Mouse (Mus musculus): Measurements from ENCODE around the gene Cbx2. TPM values are rescaled to one million over a fixed set of nuclear protein-coding genes. Genes with fewer than 3 reads are reported as not detected.
A peak's percentile ranks its signal among the peaks of the same experiment; 100 is the strongest.

Cbx2 gene
- polyA plus RNA-seq, 1 experiment from 2014 or later, result 1.9 TPM

- DNase-seq (no peak), ATAC-seq (no peak)
- Histone ChIP-seq H3K36me3 (replicated peaks; ENCODE audit: insufficient read depth, low read length) (no peaks in the 10 kb centered on the region; the same call in 1 of the 2 replicates), H3K27ac (ENCODE audit: low read depth) (no peak overlapping the region), H3K27me3 (ENCODE audit: insufficient read depth, low read length) (peaks cover 51% of the 10 kb centered on the region), H3K4me2 (ENCODE audit: low read depth, low read length) (no peak overlapping the region), H3K9ac (replicated peaks) (no peak overlapping the region), H3K9me3 (ENCODE audit: low read length) (no peaks in the 10 kb centered on the region), H3K4me1 (ENCODE audit: insufficient read depth) (peaks cover 26% of the 10 kb centered on the region), H3K4me3 (ENCODE audit: low read depth, low read length) (no peak overlapping the region)
- 2% methylated on average over 15 of the region's 15 CpGs for WGBS (ENCODE audit: insufficient replicate concordance)
- TF ChIP-seq EP300 (IDR thresholded peaks at IDR 0.05; ENCODE audit: low read depth) (no peak), CTCF (IDR thresholded peaks at IDR 0.05; ENCODE audit: low read depth) (no peak)
Measured at GRCm38 (mm10) chr11:119036447-119036846, 13.7 kb downstream of the Cbx2 start.

GRCm38 (mm10) chr11:119036934-119037779 lies 14.4 kb downstream of the Cbx2 start:
- DNase-seq, result no peak

DNA sequence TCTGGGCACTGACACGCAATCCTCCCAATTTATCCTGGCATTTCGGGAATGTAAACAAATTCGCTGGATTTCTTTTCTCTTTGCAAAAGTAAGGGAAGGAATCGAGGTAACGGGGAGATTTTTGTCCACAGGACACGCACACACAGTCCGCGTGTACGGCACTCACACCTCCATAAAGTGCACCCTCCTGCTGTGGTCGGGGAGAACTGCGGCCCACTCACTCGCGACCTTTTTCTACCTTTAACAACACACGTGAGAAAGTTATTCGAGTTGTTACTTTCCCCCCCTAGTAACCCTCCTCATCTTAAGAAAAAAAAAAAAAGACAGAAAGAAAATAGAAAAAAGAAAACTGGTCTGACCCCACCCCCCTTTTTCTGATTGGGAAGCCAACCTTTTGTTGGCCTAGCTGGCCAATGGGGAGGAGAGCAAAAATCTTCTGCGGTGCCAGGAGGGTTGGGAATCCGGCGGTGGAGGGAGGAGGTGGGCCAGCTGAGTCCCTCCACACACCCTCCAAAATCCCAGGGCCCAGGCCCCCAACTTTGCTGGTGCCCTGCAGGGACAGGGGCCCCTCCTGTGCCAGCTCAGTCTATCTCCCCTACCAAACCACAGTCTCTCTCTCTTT lies 15.1 kb downstream of the Cbx2 start:
- no peak for ATAC-seq
- peaks cover 65% of the 10 kb centered on the region for H3K27me3 ChIP-seq (ENCODE audit: insufficient read depth, low read length)
- H3K4me2 ChIP-seq (ENCODE audit: low read depth, low read length), result peak overlapping the region; percentile 77
- H3K9me3 ChIP-seq (ENCODE audit: low read length), result no peaks in the 10 kb centered on the region
- TF ChIP-seq CTCF (IDR thresholded peaks at IDR 0.05; ENCODE audit: low read depth) (no peak), EP300 (IDR thresholded peaks at IDR 0.05; ENCODE audit: low read depth) (no peak)
- H3K4me3 ChIP-seq (ENCODE audit: low read depth, low read length), result peak overlapping the region; percentile 49; the same call in 1 of the 2 replicates
- no peak overlapping the region for H3K27ac ChIP-seq (ENCODE audit: low read depth)
- peaks cover 39% of the 10 kb centered on the region for H3K4me1 ChIP-seq (ENCODE audit: insufficient read depth)
- no peak for DNase-seq
- H3K36me3 ChIP-seq (replicated peaks; ENCODE audit: insufficient read depth, low read length), result no peaks in the 10 kb centered on the region; the same call in 1 of the 2 replicates
- no peak overlapping the region for H3K9ac ChIP-seq (replicated peaks)
- WGBS (ENCODE audit: insufficient replicate concordance), result 39% methylated on average over 18 of the region's 18 CpGs

More at GRCm38 (mm10) chr11:119036934-119037779, 14.4 kb downstream of the Cbx2 start:
- H3K9ac ChIP-seq (replicated peaks), result peak overlapping the region; percentile 50
- WGBS (ENCODE audit: insufficient replicate concordance), result 8% methylated on average over 57 of the region's 57 CpGs
- H3K4me3 ChIP-seq (ENCODE audit: low read depth, low read length), result peak overlapping the region; percentile 49
- no peaks in the 10 kb centered on the region for H3K9me3 ChIP-seq (ENCODE audit: low read length)
- no peak for TF ChIP-seq CTCF (IDR thresholded peaks at IDR 0.05; ENCODE audit: low read depth)
- H3K36me3 ChIP-seq (replicated peaks; ENCODE audit: insufficient read depth, low read length), result no peaks in the 10 kb centered on the region; the same call in 1 of the 2 replicates
- no peak overlapping the region for H3K27ac ChIP-seq (ENCODE audit: low read depth)
- peaks cover 33% of the 10 kb centered on the region for H3K4me1 ChIP-seq (ENCODE audit: insufficient read depth)
- H3K4me2 ChIP-seq (ENCODE audit: low read depth, low read length), result peak overlapping the region; percentile 77
- H3K27me3 ChIP-seq (ENCODE audit: insufficient read depth, low read length), result peaks cover 58% of the 10 kb centered on the region
- ATAC-seq, result no peak

GRCm38 (mm10) chr11:119038744-119039484 lies 16.2 kb downstream of the Cbx2 start:
- Histone ChIP-seq H3K4me1 (ENCODE audit: insufficient read depth) (peaks cover 39% of the 10 kb centered on the region), H3K27me3 (ENCODE audit: insufficient read depth, low read length) (peaks cover 76% of the 10 kb centered on the region), H3K36me3 (replicated peaks; ENCODE audit: insufficient read depth, low read length) (no peaks in the 10 kb centered on the region; the same call in 1 of the 2 replicates), H3K27ac (ENCODE audit: low read depth) (no peak overlapping the region), H3K9me3 (ENCODE audit: low read length) (no peaks in the 10 kb centered on the region), H3K4me2 (ENCODE audit: low read depth, low read length) (no peak overlapping the region), H3K9ac (replicated peaks) (no peak overlapping the region), H3K4me3 (ENCODE audit: low read depth, low read length) (no peak overlapping the region)
- DNase-seq (no peak), ATAC-seq (no peak)
- WGBS (ENCODE audit: insufficient replicate concordance), result 75% methylated on average over 22 of the region's 22 CpGs
- TF ChIP-seq EP300 (IDR thresholded peaks at IDR 0.05; ENCODE audit: low read depth), result no peak
- no peak for TF ChIP-seq CTCF (IDR thresholded peaks at IDR 0.05; ENCODE audit: low read depth)

- Histone ChIP-seq H3K27me3 (ENCODE audit: insufficient read depth, low read length) (peaks cover 79% of the 10 kb centered on the region), H3K9ac (replicated peaks) (peak overlapping the region; percentile 70), H3K9me3 (ENCODE audit: low read length) (no peaks in the 10 kb centered on the region), H3K4me2 (ENCODE audit: low read depth, low read length) (peak overlapping the region; percentile 97), H3K4me1 (ENCODE audit: insufficient read depth) (peaks cover 47% of the 10 kb centered on the region), H3K4me3 (ENCODE audit: low read depth, low read length) (peak overlapping the region; percentile 67), H3K27ac (ENCODE audit: low read depth) (no peak overlapping the region), H3K36me3 (replicated peaks; ENCODE audit: insufficient read depth, low read length) (no peaks in the 10 kb centered on the region; the same call in 1 of the 2 replicates)
- WGBS (ENCODE audit: insufficient replicate concordance), result 15% methylated on average over 21 of the region's 21 CpGs
- ATAC-seq (no peak), DNase-seq (no peak)
- TF ChIP-seq CTCF (IDR thresholded peaks at IDR 0.05; ENCODE audit: low read depth) (no peak), EP300 (IDR thresholded peaks at IDR 0.05; ENCODE audit: low read depth) (no peak)
Measured at GRCm38 (mm10) chr11:119039732-119040512, 17.2 kb downstream of the Cbx2 start.
